Mouse (Mus musculus) limb, embryonic 14.5 days (tissue): Measurements from ENCODE around the gene Pafah2. TPM values are rescaled to one million over a fixed set of nuclear protein-coding genes. Genes with fewer than 3 reads are reported as not detected.

ENCODE experiments used
- ATAC-seq: fragments of 200-750 bp; cut with Nextera tagmentation; 2 replicates; pipeline ENCODE4 v1.8.0; 2017; ENCODE audit warnings: low read depth, moderate number of reproducible peaks, moderate TSS enrichment; ENCODE audit not compliant: low FRiP score
- DNase-seq: peaks from one replicate; pipeline ENCODE4 v3.0.0-alpha.2; 2015; ENCODE audit warnings: low spot score
- H3K27ac ChIP-seq: fragments of 300-500 bp; sonication (generic); replicated peaks from 2 replicates; pipeline ENCODE4 v1.5.1; 2014; ENCODE audit warnings: low read depth, mild to moderate bottlenecking, low read length, moderate library complexity, mixed read lengths
- H3K27me3 ChIP-seq: fragments of 300-500 bp; sonication (generic); 2 replicates; pipeline ENCODE4 v1.6.1; 2014; ENCODE audit warnings: low read length, mixed read lengths; ENCODE audit not compliant: control insufficient read depth, insufficient read depth
- H3K36me3 ChIP-seq: fragments of 300-500 bp; sonication (generic); 2 replicates; pipeline ENCODE4 v1.6.1; 2014; ENCODE audit warnings: mild to moderate bottlenecking, low read length, moderate library complexity, mixed read lengths; ENCODE audit not compliant: control insufficient read depth, insufficient read depth
- H3K4me1 ChIP-seq: fragments of 300-500 bp; sonication (generic); 2 replicates; pipeline ENCODE4 v1.6.1; 2014; ENCODE audit warnings: antibody characterized with exemption, low read length, mixed read lengths; ENCODE audit not compliant: control insufficient read depth, insufficient read depth
- H3K4me2 ChIP-seq: fragments of 300-500 bp; sonication (generic); replicated peaks from 2 replicates; pipeline ENCODE4 v1.6.1; 2014; ENCODE audit warnings: low read depth, mild to moderate bottlenecking, low read length, moderate library complexity; ENCODE audit not compliant: severe bottlenecking
- H3K4me3 ChIP-seq: fragments of 300-500 bp; sonication (generic); replicated peaks from 2 replicates; pipeline ENCODE4 v1.5.1; 2014; ENCODE audit warnings: low read length
- H3K9ac ChIP-seq: fragments of 300-500 bp; sonication (generic); 2 replicates; pipeline ENCODE4 v1.6.1; 2014; ENCODE audit warnings: mild to moderate bottlenecking, low read depth, low read length, moderate library complexity; ENCODE audit not compliant: severe bottlenecking
- H3K9me3 ChIP-seq: fragments of 300-500 bp; sonication (generic); 2 replicates; pipeline ENCODE4 v1.6.1; 2016; ENCODE audit warnings: low read length; ENCODE audit not compliant: control insufficient read depth
- POLR2A ChIP-seq: fragments of 200-500 bp; IDR thresholded peaks from 2 replicates; pipeline ENCODE4 v1.8.0; 2012; ENCODE audit warnings: inconsistent platforms, mild to moderate bottlenecking, moderate library complexity, borderline replicate concordance; ENCODE audit not compliant: insufficient read depth, insufficient read length; ENCODE audit errors: extremely low read depth
- WGBS: fragments of 180-500 bp; shearing (Covaris S2); extraction: QIAGEN DNeasy Blood & Tissue Kit; methylation state at CpG from one replicate; pipeline ENCODE4 v1.1.7; 2014; 5-methylcytosine and 5-hydroxymethylcytosine counted together
- polyA plus RNA-seq, 2 experiments: library from polyadenylated mRNA; depleted of rRNA in 1 of 2; stranded (reverse) in 1 of 2; unstranded in 1 of 2; fragments of >200 nt; fragmentation: Nextera tagmentation in 1 of 2; extraction: Ambion mirVana in 1 of 2; gene quantifications; 2 replicates each; pipeline versions ENCODE4 v1.2.1 to v1.2.3; 2012 to 2014

Gene Pafah2
- polyA plus RNA-seq, 2 experiments = 14.3 to 25.9 TPM

DNA sequence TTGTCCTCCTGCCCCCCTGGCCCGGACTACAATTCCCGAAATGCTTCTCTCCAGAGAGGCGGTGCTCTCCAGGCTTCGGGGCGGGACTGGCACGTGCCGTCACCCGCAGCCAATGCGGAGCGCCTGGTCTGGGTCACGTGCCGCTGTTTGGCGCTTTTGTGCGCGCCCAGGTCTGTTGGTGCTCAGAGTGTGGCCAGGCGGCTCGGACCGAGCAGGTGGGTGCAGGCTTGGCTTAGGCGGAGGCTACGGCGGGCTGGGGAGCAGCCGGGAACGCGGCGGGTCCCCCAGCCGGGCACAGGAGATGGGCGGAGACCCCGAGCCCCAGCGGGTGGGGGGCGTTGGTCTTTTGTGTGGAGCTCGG, 72.1 kb downstream of the Pafah2 start, which contains the start of gene Stmn1:
Gene Stmn1 (plus strand): TSS at position 106 of the 361 bp plus-strand sequence.
- Histone ChIP-seq H3K36me3 (peaks cover 27% of the 10 kb centered on the region), H3K9ac (peak within 1 kb of the TSS; percentile 84), H3K9me3 (no peaks in the 10 kb centered on the region), H3K4me1 (peaks cover 7% of the 10 kb centered on the region; the same call in 1 of the 2 replicates), H3K4me3 (peak within 1 kb of the TSS; percentile 86), H3K27ac (peak within 1 kb of the TSS; percentile 83), H3K27me3 (no peaks in the 10 kb centered on the region), H3K4me2 (peak within 1 kb of the TSS; percentile 81)
- peak; percentile 96 for DNase-seq
- peak; percentile 99 for TF ChIP-seq POLR2A
- ATAC-seq = peak; percentile 94
- WGBS = under 1% methylated on average over 31 of the region's 31 CpGs

DNA sequence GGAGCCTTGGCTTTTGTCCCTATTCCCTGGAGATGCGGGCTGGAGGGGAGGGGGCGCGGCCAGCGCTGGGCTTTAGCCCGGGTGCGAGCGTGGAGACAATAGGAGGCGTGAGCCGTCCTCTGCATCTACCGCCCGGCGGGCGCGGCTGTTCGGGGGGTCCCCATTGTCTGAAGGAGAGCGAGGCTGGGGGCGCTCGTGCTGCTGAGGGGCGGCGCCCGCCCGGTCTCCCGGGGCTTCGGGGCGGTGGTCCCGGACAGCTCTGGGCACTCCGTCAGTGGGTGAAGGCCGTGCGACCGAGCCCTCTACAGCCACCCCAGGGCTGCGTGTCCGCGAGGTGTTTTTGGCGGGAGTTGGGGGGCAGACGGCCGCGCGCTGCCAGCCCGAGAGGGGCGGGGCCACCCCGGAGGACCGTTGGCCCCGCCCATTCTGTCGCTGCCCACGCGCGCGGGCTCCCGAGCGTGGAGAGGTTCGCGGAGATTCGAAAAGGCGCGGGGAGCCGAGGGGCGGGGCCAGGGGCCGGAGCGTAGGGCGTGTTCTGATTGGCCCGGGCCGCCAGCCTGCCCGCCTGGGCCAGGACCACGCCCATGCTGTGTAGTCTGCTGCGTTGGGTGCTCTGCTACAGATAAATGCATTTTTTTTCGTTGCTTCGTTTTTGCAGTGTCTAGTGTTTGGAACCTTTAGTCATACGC, 72.6 kb downstream of the Pafah2 start:
- H3K9ac ChIP-seq = peak overlapping the region; percentile 84
- no peaks in the 10 kb centered on the region for H3K27me3 ChIP-seq

DNA sequence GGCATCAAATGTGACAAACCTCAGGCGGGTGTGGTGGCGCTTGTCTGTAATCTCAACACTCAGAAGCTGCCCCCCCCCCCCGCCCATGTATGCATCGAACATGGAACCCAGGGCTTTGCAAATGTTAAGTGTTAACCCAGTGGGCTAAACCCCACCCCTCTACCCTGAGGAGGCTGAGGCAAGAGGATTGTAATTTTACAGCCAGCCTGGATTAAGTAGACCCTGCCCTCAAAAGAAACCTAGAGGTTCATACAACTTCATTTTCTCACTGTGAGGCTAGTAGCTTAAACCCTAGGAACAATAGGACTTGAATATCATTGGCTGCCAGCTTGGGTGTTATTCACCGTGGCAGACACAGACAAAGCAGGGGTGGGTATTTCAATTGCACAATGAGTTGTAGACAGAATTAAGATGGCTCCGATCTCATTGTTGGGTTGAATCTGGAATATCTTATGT, 73.2 kb downstream of the Pafah2 start:
- WGBS = 22% methylated on average over 6 of the region's 6 CpGs
- no peaks in the 10 kb centered on the region for H3K27me3 ChIP-seq
- no peak overlapping the region; the same call in 1 of the 2 replicates for H3K27ac ChIP-seq
- DNase-seq (no peak), ATAC-seq (no peak; the same call in 1 of the 2 replicates)
- H3K9me3 ChIP-seq = no peaks in the 10 kb centered on the region
- no peak for TF ChIP-seq POLR2A
- H3K4me2 ChIP-seq = peak overlapping the region; percentile 81
- H3K4me3 ChIP-seq = peak overlapping the region; percentile 86
- H3K4me1 ChIP-seq = peaks cover 7% of the 10 kb centered on the region; the same call in 1 of the 2 replicates
- H3K9ac ChIP-seq = peak overlapping the region; percentile 84
- H3K36me3 ChIP-seq = peaks cover 36% of the 10 kb centered on the region

More for the DNA sequence above, 72.6 kb downstream of the Pafah2 start:
- ATAC-seq (peak; percentile 87), DNase-seq (peak; percentile 95)
- WGBS = under 1% methylated on average over 46 of the region's 68 CpGs
- H3K4me1 ChIP-seq = peaks cover 7% of the 10 kb centered on the region; the same call in 1 of the 2 replicates
- H3K36me3 ChIP-seq = peaks cover 29% of the 10 kb centered on the region
- H3K9me3 ChIP-seq = no peaks in the 10 kb centered on the region
- peak overlapping the region; percentile 86 for H3K4me3 ChIP-seq
- peak overlapping the region; percentile 83 for H3K27ac ChIP-seq
- TF ChIP-seq POLR2A = no peak
- peak overlapping the region; percentile 81 for H3K4me2 ChIP-seq

DNA sequence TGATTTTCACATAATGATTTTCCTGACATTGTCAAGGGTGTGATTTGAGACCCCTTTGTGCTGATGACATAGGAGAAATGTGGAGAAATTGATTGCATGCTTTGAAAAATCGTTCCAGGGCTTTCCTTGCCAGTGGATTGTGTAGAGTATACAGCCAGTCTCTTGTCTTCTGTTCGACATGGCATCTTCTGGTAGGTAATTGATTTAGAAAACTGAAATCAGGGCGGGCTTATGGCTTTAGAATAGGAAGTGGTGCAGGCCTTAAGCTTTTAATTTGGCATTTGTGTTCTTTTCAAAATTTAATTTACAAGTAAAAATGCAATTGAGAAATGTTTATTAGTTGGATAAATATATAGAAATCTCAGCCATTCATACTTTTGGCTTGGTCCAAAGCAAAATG, 73.9 kb downstream of the Pafah2 start:
- H3K36me3 ChIP-seq = peaks cover 42% of the 10 kb centered on the region
- H3K4me1 ChIP-seq = peaks cover 7% of the 10 kb centered on the region; the same call in 1 of the 2 replicates
- 0 out of 2 replicates have a peak overlapping the region, but pooled peaks have one; percentile 84 for H3K9ac ChIP-seq
- H3K4me3 ChIP-seq = peak overlapping the region; percentile 86
- no peaks in the 10 kb centered on the region for H3K9me3 ChIP-seq
- peak overlapping the region; percentile 81 for H3K4me2 ChIP-seq
- DNase-seq = no peak
- TF ChIP-seq POLR2A = no peak
- H3K27ac ChIP-seq = no peak overlapping the region
- H3K27me3 ChIP-seq = no peaks in the 10 kb centered on the region
- no peak for ATAC-seq
- WGBS = 71% methylated on average over 3 of the region's 3 CpGs

DNA sequence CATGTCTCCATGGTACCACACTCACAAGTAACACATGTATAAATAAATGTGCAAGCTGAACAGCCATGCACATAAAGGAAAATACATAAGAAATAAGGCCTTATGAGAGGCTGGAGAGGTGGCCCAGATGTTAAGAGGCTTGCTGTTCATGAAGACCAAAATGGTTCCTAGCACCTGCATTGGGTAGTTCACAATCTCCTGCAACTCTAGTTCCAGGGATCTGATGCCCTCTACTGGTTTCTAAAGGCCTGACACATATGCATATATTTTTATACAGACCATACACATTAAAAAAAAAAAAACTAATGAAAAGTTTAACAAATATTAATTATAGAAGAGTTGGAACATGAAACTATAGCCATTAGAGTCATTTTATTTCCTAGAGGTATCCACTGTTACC, 75.3 kb downstream of the Pafah2 start:
- Histone ChIP-seq H3K4me3 (no peak overlapping the region), H3K36me3 (peaks cover 47% of the 10 kb centered on the region), H3K4me2 (no peak overlapping the region), H3K9ac (no peak overlapping the region), H3K27me3 (no peaks in the 10 kb centered on the region), H3K27ac (no peak overlapping the region), H3K4me1 (peaks cover 7% of the 10 kb centered on the region; the same call in 1 of the 2 replicates), H3K9me3 (no peaks in the 10 kb centered on the region)
- no peak for TF ChIP-seq POLR2A
- DNase-seq = no peak
- no peak for ATAC-seq
